Mouse (Mus musculus): Measurements from ENCODE around the gene Tmem260. TPM values are rescaled to one million over a fixed set of nuclear protein-coding genes. Genes with fewer than 3 reads are reported as not detected.

Gene Tmem260
- polyA plus RNA-seq, 1 experiment: 18.3 TPM

- TF ChIP-seq POLR2A (IDR thresholded peaks at IDR 0.05; ENCODE audit: borderline replicate concordance, extremely low read depth, insufficient read depth, insufficient read length, poor library complexity, severe bottlenecking): no peak
- TF ChIP-seq CTCF (IDR thresholded peaks at IDR 0.05; ENCODE audit: borderline replicate concordance, extremely low read depth, insufficient read depth, insufficient read length): no peak
- no peak for DNase-seq (ENCODE audit: low read depth)
Observed at GRCm38 (mm10) chr14:48559736-48560135, 113.8 kb downstream of the Tmem260 start.

GRCm38 (mm10) chr14:48566596-48566995 lies 120.7 kb downstream of the Tmem260 start:
- no peak for TF ChIP-seq CTCF (IDR thresholded peaks at IDR 0.05; ENCODE audit: borderline replicate concordance, extremely low read depth, insufficient read depth, insufficient read length)
- TF ChIP-seq POLR2A (IDR thresholded peaks at IDR 0.05; ENCODE audit: borderline replicate concordance, extremely low read depth, insufficient read depth, insufficient read length, poor library complexity, severe bottlenecking): no peak
- DNase-seq (ENCODE audit: low read depth): no peak

Other genes with a start within 250 kb of the Tmem260 start
- 44.7 and 65.6 TPM in 2 replicates for gene Otx2, start 227.7 kb downstream of the Tmem260 start, polyA plus RNA-seq (2012; rRNA removed)

All from brain, embryonic 14.5 days (tissue).